Mouse (Mus musculus) right cerebral cortex, adult 18-20 months (tissue): Measurements from ENCODE around the gene Nrd1.

Experiments
- DNase-seq: peaks from one replicate; pipeline ENCODE4 v3.0.0; 2022; ENCODE audit warnings: mixed read lengths

Gene Nrd1

GRCm38 (mm10) chr4:108999999-109000950 is at the start of gene Nrd1:
Nrd1 (plus strand) TSS chr4:109000655.
- DNase-seq, result peak; percentile 99

DNA sequence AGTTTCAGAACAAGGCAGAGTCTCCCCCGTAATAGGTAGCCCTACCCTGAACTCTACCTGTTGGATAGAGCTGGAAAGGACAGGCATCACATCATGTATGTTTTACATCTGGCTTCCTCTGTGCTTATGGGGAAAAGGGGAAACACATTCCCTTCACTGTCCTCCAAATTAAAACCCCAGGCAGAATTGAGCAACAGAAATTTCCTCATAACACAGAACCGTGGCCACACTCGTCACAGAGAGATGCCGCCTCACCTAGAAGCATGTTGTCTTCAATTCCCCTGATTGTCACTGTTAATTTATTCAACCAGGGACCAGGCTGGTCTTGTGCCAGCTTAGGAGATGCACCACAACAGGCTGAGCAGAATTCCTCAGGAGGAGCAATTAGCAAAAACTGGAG is 48.8 kb upstream of the Nrd1 start:
- no peak for DNase-seq

GRCm38 (mm10) chr4:108959696-108960095 is 40.8 kb upstream of the Nrd1 start:
- DNase-seq, result no peak

DNA sequence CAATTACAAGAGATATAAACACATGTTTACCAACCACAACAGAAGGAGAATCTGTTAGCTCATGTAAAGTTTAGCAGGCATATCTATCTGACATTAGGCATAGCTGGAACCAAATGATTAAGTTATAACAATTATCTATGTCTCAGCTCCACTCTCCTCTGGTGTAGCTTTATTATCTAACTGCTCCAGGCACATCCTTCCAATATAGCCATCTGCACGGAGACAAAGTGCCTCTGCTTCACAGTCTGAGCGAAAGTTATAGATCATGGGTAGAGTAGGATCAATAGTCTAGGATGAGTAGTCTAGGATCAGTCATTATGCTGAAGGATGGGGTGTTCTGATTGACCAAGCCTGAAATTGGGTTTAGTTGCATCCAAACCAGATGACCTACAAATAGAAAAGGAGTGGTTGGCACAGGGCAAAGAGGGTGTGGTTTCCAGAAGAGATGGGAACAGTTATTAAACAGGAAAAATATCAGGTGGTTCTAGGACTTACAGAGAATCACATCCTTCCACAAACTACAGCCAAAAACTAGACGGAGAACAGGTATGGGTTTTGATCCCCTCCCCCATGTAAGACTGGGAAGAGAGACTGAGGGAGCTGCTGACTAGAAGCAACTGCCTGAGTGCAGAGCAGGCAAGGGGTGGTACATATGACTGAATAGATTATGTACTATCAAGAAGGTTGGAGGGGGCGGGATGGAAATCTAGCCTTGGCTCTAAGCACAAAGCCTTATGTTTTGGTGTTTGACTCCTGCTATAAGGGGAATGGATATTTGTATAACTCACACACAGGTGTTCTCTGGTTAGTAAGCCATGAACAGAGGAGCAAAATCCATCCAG is 39.6 kb upstream of the Nrd1 start:
- no peak for DNase-seq

DNA sequence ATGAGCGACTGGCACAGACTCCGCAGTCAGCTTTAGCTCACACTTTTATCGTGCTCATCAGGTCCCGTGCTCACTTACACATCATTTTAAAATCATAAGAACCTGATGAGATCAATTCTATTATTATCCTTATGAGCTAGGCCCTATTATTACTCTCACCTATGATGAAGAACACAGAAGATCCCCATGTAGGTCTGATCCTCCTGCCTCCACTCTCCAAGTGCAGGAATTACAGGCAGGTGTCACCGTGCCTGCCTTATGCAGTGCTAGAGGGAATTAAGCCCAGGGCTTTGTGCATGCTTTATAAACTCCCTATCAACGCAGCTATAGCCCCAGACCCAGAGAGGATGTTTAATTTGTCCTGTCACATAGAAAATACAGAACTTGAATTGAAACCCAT is 37.4 kb upstream of the Nrd1 start:
- no peak for DNase-seq

- DNase-seq, result no peak
Measured at GRCm38 (mm10) chr4:108969517-108969916, 30.9 kb upstream of the Nrd1 start.

DNA sequence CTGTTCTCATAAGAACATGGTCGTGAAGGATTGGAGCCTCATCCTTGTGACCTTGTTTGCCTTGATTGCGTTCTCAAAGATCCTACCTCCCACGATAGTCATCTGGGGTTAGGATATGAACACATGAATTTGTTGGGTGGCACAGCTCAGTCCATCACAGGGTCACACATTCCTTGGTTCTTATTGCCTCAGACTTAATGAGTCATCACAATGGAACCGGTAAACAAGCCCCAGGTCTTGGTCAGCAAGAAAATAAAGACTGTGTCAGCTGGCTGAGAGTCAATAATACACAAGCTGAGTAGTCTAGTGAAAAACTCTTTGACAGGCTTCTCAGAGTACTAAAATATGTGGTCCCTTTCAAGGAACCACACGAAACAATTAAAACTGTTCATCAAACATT is 29.4 kb upstream of the Nrd1 start:
- no peak for DNase-seq

- DNase-seq, result peak; percentile 59
Measured at GRCm38 (mm10) chr4:108976458-108977071, 23.9 kb upstream of the Nrd1 start.

DNA sequence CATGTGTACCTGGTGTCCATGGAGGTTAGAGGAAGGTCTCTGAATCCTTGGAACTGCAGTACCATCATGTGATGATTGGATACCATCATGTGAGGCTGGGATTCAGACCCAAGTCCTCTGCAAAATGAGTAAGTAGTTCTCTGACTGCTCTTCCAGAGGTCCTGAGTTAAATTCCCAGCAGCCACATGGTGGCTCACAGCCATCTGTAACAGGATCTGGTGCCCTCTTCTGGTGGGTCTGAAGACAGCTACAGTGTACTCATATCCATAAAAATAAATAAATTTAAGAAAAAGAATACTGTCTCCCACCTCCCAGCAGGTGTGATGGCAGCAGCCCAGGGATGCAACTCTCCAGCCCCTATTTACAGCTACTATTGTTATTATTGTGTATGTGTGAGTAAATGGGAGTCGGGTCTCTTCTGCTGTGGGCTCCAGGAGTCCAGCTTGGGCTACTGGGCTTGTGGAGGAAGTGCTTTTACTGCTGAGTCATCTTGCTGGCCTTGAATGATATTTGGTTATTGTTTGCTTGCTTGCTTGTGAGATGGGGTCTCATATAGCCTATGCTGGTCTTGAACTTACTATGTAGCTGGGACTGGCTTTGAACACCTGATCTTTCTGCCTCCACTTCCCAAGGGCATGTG is 13.5 kb upstream of the Nrd1 start:
- no peak for DNase-seq

DNA sequence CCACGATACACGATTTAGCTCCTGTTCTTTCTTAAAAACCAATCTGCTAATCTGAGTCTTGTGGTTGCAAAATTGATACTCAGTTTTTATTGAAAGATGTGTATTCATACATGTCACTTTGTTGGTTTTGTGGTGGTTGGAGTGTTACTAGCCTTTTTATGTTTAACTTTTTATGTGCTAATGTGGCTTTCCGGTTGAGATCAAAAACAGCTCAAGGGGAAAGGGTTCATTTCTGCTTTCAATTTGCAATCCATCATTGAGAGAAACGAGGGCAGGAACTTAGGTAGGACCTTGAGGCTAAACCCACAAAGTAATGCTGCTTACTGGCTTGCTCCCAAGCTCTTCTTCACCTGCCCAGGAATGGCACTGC is 13.0 kb upstream of the Nrd1 start:
- no peak for DNase-seq

DNA sequence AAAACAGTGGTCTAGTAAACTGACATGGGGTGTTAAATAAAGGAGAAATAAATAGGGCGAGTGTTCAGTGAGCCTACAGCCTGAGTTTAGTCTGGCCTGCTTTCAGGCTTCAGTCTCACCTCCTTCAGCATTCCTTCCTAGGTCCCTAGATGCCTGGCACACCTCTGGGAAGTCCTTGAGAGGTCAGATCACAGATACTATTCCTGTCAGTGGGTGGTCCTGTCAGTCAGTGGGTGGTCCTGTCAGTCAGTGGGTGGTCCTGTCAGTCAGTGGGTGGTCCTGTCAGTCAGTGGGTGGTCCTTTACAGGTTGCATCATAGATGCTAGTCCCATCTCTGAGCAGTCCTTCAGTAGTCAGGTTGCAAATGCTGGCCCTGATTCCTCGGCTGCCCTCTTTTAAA is 11.0 kb upstream of the Nrd1 start:
- no peak for DNase-seq

DNA sequence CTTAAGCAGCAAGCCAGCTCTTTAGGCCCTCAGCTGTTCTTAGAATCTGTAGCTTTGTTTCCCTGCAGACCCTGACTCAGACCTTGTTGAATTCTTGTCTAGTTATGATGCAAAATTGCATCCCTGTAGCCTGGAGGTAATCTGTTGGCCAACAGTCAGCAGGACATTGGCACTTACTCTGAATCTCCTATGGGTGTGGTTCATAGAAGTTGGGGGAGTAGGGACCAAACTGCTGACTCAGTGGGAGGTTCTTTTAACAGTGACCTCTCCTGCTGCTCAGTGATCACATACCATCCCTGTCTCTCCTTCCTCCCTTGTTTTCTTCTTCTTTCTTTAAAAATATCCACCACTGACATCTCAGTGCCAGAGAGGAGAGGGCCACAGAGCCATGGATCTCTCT is 10.4 kb upstream of the Nrd1 start:
- DNase-seq, result no peak

DNA sequence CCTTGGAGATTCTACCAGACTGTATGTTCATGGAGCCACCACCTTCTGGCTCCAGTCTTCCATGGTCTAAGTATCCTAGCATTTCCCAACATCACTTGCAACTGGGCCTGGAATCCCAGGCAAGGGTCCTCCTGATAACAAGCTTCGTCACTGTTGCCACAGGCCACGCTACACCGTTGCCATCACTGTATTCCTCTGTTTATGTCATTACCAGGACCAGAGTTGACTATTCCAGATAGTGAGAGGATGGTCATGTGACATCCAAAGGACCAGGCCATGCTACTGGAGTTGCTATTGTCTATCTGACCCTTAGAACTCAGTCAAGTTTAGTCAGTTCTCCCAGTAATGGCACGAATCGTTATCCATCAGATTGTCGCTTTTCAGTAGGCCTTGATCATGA is 9.9 kb upstream of the Nrd1 start:
- DNase-seq, result no peak

- no peak for DNase-seq
Measured at GRCm38 (mm10) chr4:108991811-108992210, 8.6 kb upstream of the Nrd1 start.

GRCm38 (mm10) chr4:108992978-108993377 is 7.5 kb upstream of the Nrd1 start:
- no peak for DNase-seq

DNA sequence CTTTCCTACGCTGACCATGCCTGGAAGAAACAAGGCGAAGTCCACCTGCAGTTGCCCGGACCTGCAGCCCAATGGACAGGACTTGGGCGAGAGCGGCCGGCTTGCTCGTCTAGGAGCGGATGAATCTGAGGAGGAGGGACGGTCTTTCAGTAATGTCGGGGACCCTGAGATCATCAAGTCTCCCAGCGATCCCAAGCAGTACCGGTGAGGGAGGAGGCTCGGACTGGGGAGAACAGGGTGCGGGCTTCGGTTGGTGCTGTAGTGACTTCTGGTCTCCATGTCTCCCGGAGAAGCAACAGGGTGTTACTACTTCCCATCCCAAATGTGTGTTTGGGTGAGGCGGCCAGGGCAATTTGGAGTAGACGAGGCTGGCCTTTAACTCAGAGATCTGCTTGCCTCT is 506 bp downstream of the Nrd1 start:
- no peak for DNase-seq

GRCm38 (mm10) chr4:109008046-109008445 is 7.6 kb downstream of the Nrd1 start:
- no peak for DNase-seq

DNA sequence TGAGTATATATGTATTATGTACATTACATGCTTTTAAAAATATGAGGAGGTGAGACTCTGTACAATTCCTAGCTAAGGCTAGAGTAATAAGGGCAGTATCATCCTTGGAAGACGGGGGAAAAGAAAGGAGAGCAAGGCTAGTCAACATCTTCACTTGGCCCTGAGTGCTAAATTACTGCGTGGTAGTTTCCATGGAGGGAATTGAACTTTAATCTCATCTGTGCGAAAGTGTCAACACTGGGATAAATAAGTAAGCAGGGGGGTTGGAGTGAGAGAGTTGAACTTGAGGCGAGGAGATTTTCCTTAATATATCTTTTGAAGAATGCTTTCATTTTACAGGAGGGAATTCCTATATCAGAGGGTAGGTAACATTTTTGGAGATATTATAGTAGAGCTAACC is 13.6 kb downstream of the Nrd1 start:
- DNase-seq, result no peak

DNA sequence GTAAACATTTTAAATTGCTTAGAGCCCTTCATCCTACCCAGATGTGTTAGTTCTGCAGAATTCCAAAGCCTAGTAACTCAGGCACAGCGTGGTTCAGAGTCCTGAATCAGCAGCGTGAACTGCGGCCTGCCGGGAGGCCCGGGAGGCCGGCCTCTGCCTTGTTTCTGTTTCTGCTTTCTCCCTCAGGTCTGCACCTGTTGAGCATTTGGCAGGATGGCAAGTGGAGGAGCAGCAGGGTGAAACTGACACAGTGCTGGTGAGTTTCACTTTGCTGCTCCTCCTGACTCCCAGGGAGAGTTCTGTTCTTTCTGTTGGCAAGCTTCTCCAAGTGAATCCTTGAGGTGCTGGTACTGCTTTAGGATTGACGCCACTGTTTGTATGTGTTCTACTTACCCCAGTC is 17.0 kb downstream of the Nrd1 start:
- DNase-seq, result no peak

GRCm38 (mm10) chr4:109019301-109019700 is 18.8 kb downstream of the Nrd1 start:
- no peak for DNase-seq

DNA sequence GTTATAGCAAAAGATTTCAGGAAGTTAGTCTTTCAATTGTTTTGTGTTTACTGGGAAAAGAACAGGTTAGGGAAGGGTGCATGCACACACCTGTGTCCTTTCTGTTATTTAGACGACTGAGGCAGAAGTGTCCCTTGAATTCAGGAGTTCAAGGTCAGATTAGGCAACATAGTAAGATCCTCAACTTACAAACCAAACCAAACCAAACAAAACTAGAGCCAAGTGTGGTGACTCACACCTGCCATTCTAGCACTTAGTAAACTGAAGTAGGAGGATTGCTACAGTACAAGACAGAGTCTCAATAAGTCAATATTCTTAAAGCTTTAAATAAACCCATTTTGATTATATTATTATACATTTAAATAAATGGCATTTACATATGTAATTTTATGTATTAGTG is 21.5 kb downstream of the Nrd1 start:
- DNase-seq, result no peak

DNA sequence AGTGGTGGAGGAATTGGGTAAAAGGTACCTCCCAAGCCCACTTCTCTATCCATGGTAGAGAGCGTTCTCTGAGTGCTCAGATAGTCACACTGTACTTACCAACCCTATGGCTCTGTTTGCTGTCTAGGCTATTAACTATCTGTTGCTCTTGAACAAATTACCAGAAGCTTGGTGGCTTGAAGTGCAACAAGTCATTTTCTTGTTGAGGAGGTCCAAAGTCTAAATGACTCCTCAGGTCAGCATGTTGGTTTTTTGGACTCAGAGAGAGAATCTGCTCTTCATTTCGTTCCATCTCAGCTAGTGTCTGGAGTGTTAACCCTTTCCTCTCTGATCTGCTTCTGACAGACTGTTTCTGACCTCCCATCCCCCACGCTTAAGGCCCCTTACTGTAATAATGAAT is 24.6 kb downstream of the Nrd1 start:
- no peak for DNase-seq

DNA sequence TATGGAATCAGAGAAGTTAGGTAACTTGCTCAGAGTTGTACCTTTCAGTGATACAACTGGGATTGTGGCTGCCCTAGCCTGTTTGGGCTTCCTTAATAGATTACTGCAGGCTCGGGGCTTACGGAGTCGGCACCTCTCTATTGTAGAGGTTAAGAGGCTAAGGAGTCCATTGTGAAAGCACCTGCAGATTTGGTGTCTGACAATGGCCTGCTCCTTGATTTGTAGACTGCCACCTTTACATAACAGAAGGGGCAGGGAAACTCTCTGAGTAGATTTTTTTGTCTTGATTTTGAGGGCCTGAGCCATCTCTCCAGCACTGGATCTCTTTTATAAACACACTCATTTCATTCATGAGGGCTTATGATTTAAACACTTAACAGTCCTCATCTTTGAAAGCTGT is 26.1 kb downstream of the Nrd1 start:
- DNase-seq, result no peak
